7 mouse cellular contexts compared by ENCODE assay signal in genomic region chr17:45556107-45556489, GRCm38 (mm10). TPM values are rescaled to one million over a fixed set of nuclear protein-coding genes. Genes with fewer than 3 reads are reported as not detected.
A peak's percentile ranks its signal among the peaks of the same experiment; 100 is the strongest.
DNase-seq lines count a peak whose midpoint lies in the region; ATAC-seq and TF ChIP-seq lines count a peak whose summit lies in the region.

No protein-coding gene starts in this region.

- H3K4me3 ChIP-seq in lung, postnatal 0 days (ENCODE audit: low read depth, low read length), result peak overlapping the region; percentile 51
- peak overlapping the region; percentile 62 for H3K4me3 ChIP-seq in forebrain, embryonic 12.5 days (replicated peaks)
- peak overlapping the region; percentile 58 for H3K4me3 ChIP-seq in limb, embryonic 12.5 days (replicated peaks)
- peak overlapping the region; percentile 61 for H3K4me3 ChIP-seq in olfactory bulb, adult 2 months (ENCODE audit: insufficient read depth, low read depth, low read length)

- H3K9me3 ChIP-seq in lung, postnatal 0 days (ENCODE audit: low read length), result no peaks in the 10 kb centered on the region
- no peaks in the 10 kb centered on the region for H3K9me3 ChIP-seq in forebrain, embryonic 12.5 days
- H3K9me3 ChIP-seq in limb, embryonic 12.5 days, result no peaks in the 10 kb centered on the region

- under 1% methylated on average over 14 of the region's 14 CpGs for WGBS in lung, postnatal 0 days
- 4% methylated on average over 14 of the region's 14 CpGs for WGBS in forebrain, embryonic 12.5 days
- 4% methylated on average over 14 of the region's 14 CpGs for WGBS in limb, embryonic 12.5 days
- 5% methylated on average over 14 of the region's 14 CpGs for WGBS in olfactory bulb, adult 2 months

- TF ChIP-seq CTCF in lung, postnatal 0 days (IDR thresholded peaks at IDR 0.05), result no peak
- no peak for TF ChIP-seq CTCF in olfactory bulb, adult 2 months (IDR thresholded peaks at IDR 0.05; ENCODE audit: insufficient read depth, low read depth, low read length)

- H3K9ac ChIP-seq in lung, postnatal 0 days (replicated peaks; ENCODE audit: low read depth), result peak overlapping the region; percentile 50
- H3K9ac ChIP-seq in forebrain, embryonic 12.5 days, result peak overlapping the region; percentile 76
- H3K9ac ChIP-seq in limb, embryonic 12.5 days (replicated peaks), result peak overlapping the region; percentile 72

- H3K4me2 ChIP-seq in lung, postnatal 0 days (replicated peaks; ENCODE audit: low read depth, low read length), result peak overlapping the region; percentile 96
- peak overlapping the region; percentile 95 for H3K4me2 ChIP-seq in forebrain, embryonic 12.5 days
- H3K4me2 ChIP-seq in limb, embryonic 12.5 days, result peak overlapping the region; percentile 94

- no peak for ATAC-seq in lung, postnatal 0 days
- no peak for ATAC-seq in forebrain, embryonic 12.5 days (ENCODE audit: low FRiP score)
- ATAC-seq in limb, embryonic 12.5 days (ENCODE audit: insufficient number of reproducible peaks, insufficient read depth, low FRiP score, low TSS enrichment, low read depth), result no peak

- H3K36me3 ChIP-seq in lung, postnatal 0 days (ENCODE audit: insufficient read depth, low read length), result no peaks in the 10 kb centered on the region
- H3K36me3 ChIP-seq in forebrain, embryonic 12.5 days (replicated peaks), result no peaks in the 10 kb centered on the region
- 0 out of 2 replicates have a peak, but pooled peaks cover 6% of the 10 kb centered on the region for H3K36me3 ChIP-seq in limb, embryonic 12.5 days

- TF ChIP-seq POLR2A in olfactory bulb, adult 2 months (IDR thresholded peaks at IDR 0.05; ENCODE audit: insufficient read depth, low read depth, low read length), result no peak

- TF ChIP-seq EP300 in lung, postnatal 0 days (IDR thresholded peaks at IDR 0.05), result no peak

- no peak overlapping the region for H3K27ac ChIP-seq in lung, postnatal 0 days (ENCODE audit: low read length)
- H3K27ac ChIP-seq in forebrain, embryonic 12.5 days, result no peak overlapping the region
- H3K27ac ChIP-seq in limb, embryonic 12.5 days, result no peak overlapping the region
- no peak overlapping the region for H3K27ac ChIP-seq in olfactory bulb, adult 2 months (ENCODE audit: insufficient read depth, low read depth, low read length)

- DNase-seq in lung, postnatal 0 days (ENCODE audit: low spot score), result no peak
- no peak for DNase-seq in lung, postnatal 36 days
- DNase-seq in urinary bladder, postnatal 10 days (ENCODE audit: low spot score), result no peak
- no peak for DNase-seq in gastrocnemius, postnatal 4 days (ENCODE audit: low spot score in 2 of 2)

- 0 out of 2 replicates have a peak, but pooled peaks cover 3% of the 10 kb centered on the region for H3K27me3 ChIP-seq in lung, postnatal 0 days (replicated peaks; ENCODE audit: insufficient read depth, low read length)
- H3K27me3 ChIP-seq in forebrain, embryonic 12.5 days, result peaks cover 45% of the 10 kb centered on the region
- H3K27me3 ChIP-seq in limb, embryonic 12.5 days, result peaks cover 37% of the 10 kb centered on the region

- H3K4me1 ChIP-seq in lung, postnatal 0 days (ENCODE audit: insufficient read depth, low read depth, low read length), result peaks cover 9% of the 10 kb centered on the region
- peaks cover 33% of the 10 kb centered on the region for H3K4me1 ChIP-seq in forebrain, embryonic 12.5 days
- peaks cover 29% of the 10 kb centered on the region for H3K4me1 ChIP-seq in limb, embryonic 12.5 days (replicated peaks)
- H3K4me1 ChIP-seq in olfactory bulb, adult 2 months (ENCODE audit: control insufficient read depth, insufficient read depth, low read length), result peaks cover 15% of the 10 kb centered on the region

RNA-seq across cellular contexts. Expression of gene Nfkbie, which starts 0.6 kb away (rescaled TPM):
- polyA plus RNA-seq in lung, postnatal 0 days (2015; fragmentation: Nextera tagmentation; extraction: Ambion mirVana), result 2.4 and 5.0 TPM in 2 replicates
- 5.5 and 5.7 TPM in 2 replicates for polyA plus RNA-seq in forebrain, embryonic 12.5 days (2016; fragmentation: Nextera tagmentation; extraction: Ambion mirVana)
- 6.5 and 6.6 TPM in 2 replicates for polyA plus RNA-seq in limb, embryonic 12.5 days (2016; fragmentation: Nextera tagmentation; extraction: Ambion mirVana)
- not detected in 2 replicates for polyA plus RNA-seq in olfactory bulb, adult 2 months (2012; ENCODE audit: insufficient read depth, insufficient read length, low replicate concordance, missing spikeins)
- total RNA-seq in gastrocnemius, postnatal 4 days (2021), result 1 to 10 TPM; 3.2 TPM

RNA-seq across cellular contexts. Expression of gene Tmem151b, which starts 6.6 kb away (rescaled TPM):
- 0.07 and 0.12 TPM in 2 replicates for polyA plus RNA-seq in lung, postnatal 0 days (2015; fragmentation: Nextera tagmentation; extraction: Ambion mirVana)
- 8.5 and 13.4 TPM in 2 replicates for polyA plus RNA-seq in forebrain, embryonic 12.5 days (2016; fragmentation: Nextera tagmentation; extraction: Ambion mirVana)
- polyA plus RNA-seq in limb, embryonic 12.5 days (2016; fragmentation: Nextera tagmentation; extraction: Ambion mirVana), result 7.7 and 9.7 TPM in 2 replicates
- polyA plus RNA-seq in olfactory bulb, adult 2 months (2012; ENCODE audit: insufficient read depth, insufficient read length, low replicate concordance, missing spikeins), result 126 TPM in 1 of 2 replicates, not detected in the other
- total RNA-seq in gastrocnemius, postnatal 4 days (2021), result under 1 TPM; 0.15 to 0.29 TPM

RNA-seq across cellular contexts. Expression of gene Slc35b2, which starts 7.6 kb away (rescaled TPM):
- polyA plus RNA-seq in lung, postnatal 0 days (2015; fragmentation: Nextera tagmentation; extraction: Ambion mirVana), result 84.8 and 85.1 TPM in 2 replicates
- 91.0 and 91.7 TPM in 2 replicates for polyA plus RNA-seq in forebrain, embryonic 12.5 days (2016; fragmentation: Nextera tagmentation; extraction: Ambion mirVana)
- 96.9 and 106 TPM in 2 replicates for polyA plus RNA-seq in limb, embryonic 12.5 days (2016; fragmentation: Nextera tagmentation; extraction: Ambion mirVana)
- polyA plus RNA-seq in olfactory bulb, adult 2 months (2012; ENCODE audit: insufficient read depth, insufficient read length, low replicate concordance, missing spikeins), result not detected in 2 replicates
- total RNA-seq in gastrocnemius, postnatal 4 days (2021), result 10 to 100 TPM; 44.4 to 52.7 TPM

RNA-seq across cellular contexts. Expression of gene Hsp90ab1, which starts 17.0 kb away (rescaled TPM):
- polyA plus RNA-seq in lung, postnatal 0 days (2015; fragmentation: Nextera tagmentation; extraction: Ambion mirVana), result 607 and 696 TPM in 2 replicates
- 1,580 and 1,603 TPM in 2 replicates for polyA plus RNA-seq in forebrain, embryonic 12.5 days (2016; fragmentation: Nextera tagmentation; extraction: Ambion mirVana)
- 1,474 and 1,563 TPM in 2 replicates for polyA plus RNA-seq in limb, embryonic 12.5 days (2016; fragmentation: Nextera tagmentation; extraction: Ambion mirVana)
- 1,037 and 1,562 TPM in 2 replicates for polyA plus RNA-seq in olfactory bulb, adult 2 months (2012; ENCODE audit: insufficient read depth, insufficient read length, low replicate concordance, missing spikeins)
- 1,000 to 10,000 TPM; 1,179 to 1,260 TPM for total RNA-seq in gastrocnemius, postnatal 4 days (2021)

RNA-seq across cellular contexts. Expression of gene Tcte1, which starts 32.9 kb away (rescaled TPM):
- polyA plus RNA-seq in lung, postnatal 0 days (2015; fragmentation: Nextera tagmentation; extraction: Ambion mirVana), result 2.7 and 2.8 TPM in 2 replicates
- 1.1 and 2.4 TPM in 2 replicates for polyA plus RNA-seq in forebrain, embryonic 12.5 days (2016; fragmentation: Nextera tagmentation; extraction: Ambion mirVana)
- 0.91 and 1.3 TPM in 2 replicates for polyA plus RNA-seq in limb, embryonic 12.5 days (2016; fragmentation: Nextera tagmentation; extraction: Ambion mirVana)
- not detected in 2 replicates for polyA plus RNA-seq in olfactory bulb, adult 2 months (2012; ENCODE audit: insufficient read depth, insufficient read length, low replicate concordance, missing spikeins)
- total RNA-seq in gastrocnemius, postnatal 4 days (2021), result not detected

Comparison
In these comparisons a context has a peak if more than half of its experiments do, and no peak if none do; other contexts are left out.
1. RNA of gene Slc35b2, which starts 7.6 kb away (polyA plus RNA-seq): 96.9 to 106 TPM in limb, embryonic 12.5 days, 91.0 to 91.7 TPM in forebrain, embryonic 12.5 days and 84.8 to 85.1 TPM in lung, postnatal 0 days; not detected in olfactory bulb, adult 2 months; every median in the first group is over 10 times any median in the second.
2. Peak in every context shown above with its lines, with median percentiles within 50 percentile points of each other: H3K4me2 ChIP-seq, H3K4me3 ChIP-seq and H3K9ac ChIP-seq.